Mouse (Mus musculus) layer of hippocampus, adult 8-10 months (tissue): Measurements from ENCODE around the gene Cacna1d. TPM values are rescaled to one million over a fixed set of nuclear protein-coding genes. Genes with fewer than 3 reads are reported as not detected.

Source experiments
- DNase-seq, 2 experiments: peaks; one replicate each; pipeline ENCODE4 v3.0.0; 2022; ENCODE audit warnings: low spot score in 2 of 2
- total RNA-seq, 4 experiments: library from RNA; stranded (reverse); gene quantifications; 2 replicates each; pipeline ENCODE4 v1.2.4; 2022

Gene Cacna1d
- total RNA-seq, 4 experiments from 2014 or later = 42.2 to 55.3 (median 50.8) TPM

DNA sequence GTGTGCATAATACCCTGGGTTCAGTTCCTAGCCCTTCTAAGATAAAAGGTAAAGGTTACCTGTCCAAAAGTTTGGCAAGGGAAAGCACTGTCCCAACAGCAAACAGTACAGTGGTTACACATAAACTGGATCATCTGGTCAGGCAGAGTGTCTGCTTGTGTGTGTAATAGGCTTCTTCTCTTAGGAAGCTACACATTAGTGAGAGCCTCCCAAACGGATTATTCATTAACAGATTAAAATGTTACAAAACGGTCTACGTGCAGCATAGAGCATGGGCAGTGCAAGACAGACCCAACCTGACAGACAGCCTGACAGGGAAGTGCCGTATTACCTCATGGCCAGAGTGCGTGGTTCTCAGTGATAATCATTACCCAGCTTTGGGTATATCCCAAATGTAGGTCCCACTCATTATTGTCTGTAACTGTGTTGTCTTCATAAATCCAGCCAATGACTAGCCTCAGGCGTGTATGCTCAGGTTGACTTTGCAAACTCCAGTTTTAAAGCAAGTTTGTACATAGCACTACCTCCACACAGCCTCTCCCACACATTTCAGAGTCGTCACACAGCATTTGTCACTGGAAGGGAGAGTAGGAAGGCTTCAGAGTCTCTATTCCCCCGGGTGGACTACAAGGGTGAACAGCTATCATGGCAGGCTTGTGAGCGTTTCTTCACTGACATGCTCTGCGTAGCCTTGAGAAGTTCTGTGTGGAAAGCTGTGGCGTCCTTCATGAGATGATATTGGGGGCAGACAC lies 495.1 kb downstream of the Cacna1d start:
- DNase-seq = no peak

- DNase-seq = no peak
These were observed 496.3 kb downstream of the Cacna1d start for GRCm38 (mm10) chr14:29994976-29995375.

Other genes starting within 250 kb of the Cacna1d start
- gene Dcp1a, start 11.9 kb downstream of the Cacna1d start, total RNA-seq = 10 to 100 TPM; 21.8 to 25.8 (median 24.7) TPM
- 100 to 1,000 TPM; 171 to 205 (median 194) TPM for gene Tkt, start 56.9 kb upstream of the Cacna1d start, total RNA-seq
- 10 to 100 TPM; 31.3 to 44.6 (median 34.3) TPM for gene Prkcd, start 134.8 kb upstream of the Cacna1d start, total RNA-seq
- 10 to 100 TPM; 13.0 to 15.2 (median 14.2) TPM for gene Rft1, start 162.9 kb upstream of the Cacna1d start, total RNA-seq
- 10 to 100 TPM; 36.1 to 39.2 (median 37.0) TPM for gene Sfmbt1, start 223.4 kb upstream of the Cacna1d start, total RNA-seq